Mouse (Mus musculus): ENCODE data around the gene Hadhb. TPM values are rescaled to one million over a fixed set of nuclear protein-coding genes. Genes with fewer than 3 reads are reported as not detected.

The Hadhb gene
- polyA plus RNA-seq (2015; fragmentation: Nextera tagmentation; extraction: Ambion mirVana), result 421 and 447 TPM in 2 replicates

DNA sequence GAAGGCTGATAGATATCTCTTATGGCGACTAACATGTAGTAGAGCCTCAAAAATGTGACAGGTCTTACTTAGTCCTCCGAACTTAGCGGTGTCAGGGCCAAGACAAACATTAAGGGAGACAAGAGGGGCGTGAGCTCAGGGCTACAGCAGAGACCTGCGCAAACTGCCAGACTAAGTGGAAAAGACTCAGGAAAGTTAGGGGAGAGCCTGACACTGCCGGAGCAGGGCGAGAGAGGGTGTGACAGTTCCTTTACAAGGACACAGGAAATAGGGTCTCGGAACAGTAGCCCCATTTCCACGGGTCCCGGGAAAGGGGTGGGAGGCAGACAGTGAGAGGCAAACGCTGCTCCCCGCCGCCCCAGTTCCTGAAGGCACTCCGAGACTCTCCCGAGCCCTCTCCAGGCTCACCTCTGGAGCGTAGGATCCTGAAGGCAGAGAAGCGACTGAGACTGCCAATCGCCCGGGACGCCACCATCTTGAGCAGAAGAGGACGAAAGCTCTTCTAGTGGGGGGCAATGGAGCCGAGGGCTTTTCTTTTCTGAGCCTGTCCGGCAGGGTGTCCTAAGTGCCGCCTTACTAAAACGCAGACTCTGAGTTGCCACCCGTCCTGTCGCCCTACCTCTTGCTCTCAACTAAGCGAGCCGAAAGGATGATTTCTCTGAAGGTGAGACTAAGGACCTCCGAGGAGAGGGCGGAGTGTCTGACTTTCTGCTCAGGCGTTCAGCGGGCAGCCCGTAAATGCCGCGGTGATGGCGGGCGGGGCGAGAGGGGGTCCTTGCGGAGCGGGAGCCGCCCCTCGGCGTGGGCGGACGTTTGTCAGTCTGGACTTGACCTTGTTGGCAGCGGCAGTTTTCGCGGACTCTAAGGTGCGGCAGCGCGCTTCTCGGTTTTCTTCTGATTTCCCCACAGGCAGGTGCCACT lies at the start of gene Hadhb, which contains the start of gene Hadha:
Hadhb (plus strand) TSS at position 775 of the 921 bp plus-strand sequence.
Hadha (minus strand) TSS at position 689 of the 921 bp plus-strand sequence.
- no peaks in the 10 kb centered on the region for H3K9me3 ChIP-seq (ENCODE audit: low read length)
- H3K36me3 ChIP-seq (replicated peaks; ENCODE audit: insufficient read depth, low read length), result no peaks in the 10 kb centered on the region
- H3K4me1 ChIP-seq (ENCODE audit: insufficient read depth), result 0 out of 2 replicates have a peak, but pooled peaks cover 5% of the 10 kb centered on the region
- H3K27me3 ChIP-seq (ENCODE audit: insufficient read depth, low read length), result no peaks in the 10 kb centered on the region
- peak within 1 kb of the TSS; percentile 97 for H3K9ac ChIP-seq (replicated peaks)
- DNase-seq (peak; percentile 96), ATAC-seq (peak; percentile 85)
- WGBS (ENCODE audit: insufficient replicate concordance), result under 1% methylated on average over 53 of the region's 53 CpGs
- peak within 1 kb of the TSS; percentile 97 for H3K27ac ChIP-seq (ENCODE audit: low read depth)
- H3K4me2 ChIP-seq (ENCODE audit: low read depth, low read length), result peak within 1 kb of the TSS; percentile 81
- H3K4me3 ChIP-seq (ENCODE audit: low read depth, low read length), result peak within 1 kb of the TSS; percentile 92
- peak; percentile 88 for TF ChIP-seq EP300 (IDR thresholded peaks at IDR 0.05; ENCODE audit: low read depth)
- TF ChIP-seq CTCF (IDR thresholded peaks at IDR 0.05; ENCODE audit: low read depth), result no peak

DNA sequence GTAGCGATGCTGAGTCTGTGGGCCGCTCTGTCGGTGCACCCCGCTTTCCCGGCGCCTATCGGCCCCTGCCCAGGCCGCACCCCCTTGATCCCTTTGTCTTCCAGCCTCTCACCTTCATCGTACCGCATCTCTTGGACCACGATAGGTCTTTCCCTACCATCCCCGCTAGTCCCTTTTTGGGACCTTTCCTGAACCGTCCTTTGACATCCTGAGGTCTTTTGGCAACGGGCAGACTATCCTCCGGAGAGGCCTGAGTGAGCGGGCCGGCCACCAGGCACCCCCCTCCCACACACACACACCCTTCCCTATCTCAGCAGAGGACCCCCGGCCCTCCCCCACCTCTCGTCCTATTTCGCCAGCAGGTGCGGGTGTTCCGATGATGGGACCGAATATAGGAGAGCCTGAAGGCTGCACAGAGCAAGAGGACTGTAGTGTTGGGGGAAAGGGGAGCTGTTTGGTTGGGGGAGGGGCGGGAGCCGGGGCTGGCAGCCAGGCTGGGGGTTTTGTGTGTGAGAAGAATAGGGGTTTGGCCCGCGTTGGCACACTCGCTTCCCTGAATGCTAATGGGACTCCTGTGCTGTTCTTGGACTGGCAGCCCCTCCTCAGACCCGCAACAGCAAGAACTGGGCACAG lies 49.3 kb upstream of the Hadhb start, which contains the start of gene 3110082J24Rik:
3110082J24Rik (minus strand) TSS at position 419 of the 633 bp plus-strand sequence.
- Histone ChIP-seq H3K4me3 (ENCODE audit: low read depth, low read length) (peak within 1 kb of the TSS; percentile 30), H3K9ac (replicated peaks) (no peak within 1 kb of the TSS), H3K27ac (ENCODE audit: low read depth) (no peak within 1 kb of the TSS), H3K4me2 (ENCODE audit: low read depth, low read length) (peak within 1 kb of the TSS; percentile 60), H3K4me1 (ENCODE audit: insufficient read depth) (peaks cover 15% of the 10 kb centered on the region), H3K27me3 (ENCODE audit: insufficient read depth, low read length) (peaks cover 56% of the 10 kb centered on the region), H3K36me3 (replicated peaks; ENCODE audit: insufficient read depth, low read length) (no peaks in the 10 kb centered on the region), H3K9me3 (ENCODE audit: low read length) (no peaks in the 10 kb centered on the region)
- DNase-seq, result peak; percentile 11
- no peak for TF ChIP-seq CTCF (IDR thresholded peaks at IDR 0.05; ENCODE audit: low read depth)
- TF ChIP-seq EP300 (IDR thresholded peaks at IDR 0.05; ENCODE audit: low read depth), result no peak
- 3% methylated on average over 28 of the region's 29 CpGs for WGBS (ENCODE audit: insufficient replicate concordance)
- no peak for ATAC-seq

DNA sequence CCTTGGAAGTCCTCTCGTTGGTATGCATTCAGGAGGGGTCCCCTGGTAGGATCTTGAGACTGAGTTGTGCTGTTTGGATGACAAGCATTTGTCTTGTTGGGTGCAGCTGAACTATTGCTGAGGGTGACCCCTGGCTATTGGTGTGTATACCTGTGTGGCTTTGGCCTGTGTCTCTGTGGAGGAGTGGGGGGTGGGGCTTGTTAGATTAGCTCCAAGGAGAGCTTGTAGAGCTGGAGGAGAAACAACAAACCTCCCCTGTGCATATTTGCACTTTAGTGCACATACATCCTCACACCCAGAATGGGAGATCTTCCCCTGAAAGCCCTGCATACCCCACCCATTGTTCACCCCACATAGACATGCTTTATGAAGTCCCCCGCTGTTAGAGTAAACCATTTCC lies 48.3 kb upstream of the Hadhb start:
- 45% methylated on average over 2 of the region's 2 CpGs for WGBS (ENCODE audit: insufficient replicate concordance)
- H3K27me3 ChIP-seq (ENCODE audit: insufficient read depth, low read length), result peaks cover 61% of the 10 kb centered on the region
- DNase-seq (peak; percentile 7), ATAC-seq (no peak)
- H3K4me3 ChIP-seq (ENCODE audit: low read depth, low read length), result no peak overlapping the region
- peaks cover 21% of the 10 kb centered on the region for H3K4me1 ChIP-seq (ENCODE audit: insufficient read depth)
- no peak overlapping the region for H3K27ac ChIP-seq (ENCODE audit: low read depth)
- H3K9me3 ChIP-seq (ENCODE audit: low read length), result no peaks in the 10 kb centered on the region
- no peak overlapping the region for H3K4me2 ChIP-seq (ENCODE audit: low read depth, low read length)
- no peak for TF ChIP-seq CTCF (IDR thresholded peaks at IDR 0.05; ENCODE audit: low read depth)
- no peak for TF ChIP-seq EP300 (IDR thresholded peaks at IDR 0.05; ENCODE audit: low read depth)
- H3K36me3 ChIP-seq (replicated peaks; ENCODE audit: insufficient read depth, low read length), result no peaks in the 10 kb centered on the region
- no peak overlapping the region for H3K9ac ChIP-seq (replicated peaks)

DNA sequence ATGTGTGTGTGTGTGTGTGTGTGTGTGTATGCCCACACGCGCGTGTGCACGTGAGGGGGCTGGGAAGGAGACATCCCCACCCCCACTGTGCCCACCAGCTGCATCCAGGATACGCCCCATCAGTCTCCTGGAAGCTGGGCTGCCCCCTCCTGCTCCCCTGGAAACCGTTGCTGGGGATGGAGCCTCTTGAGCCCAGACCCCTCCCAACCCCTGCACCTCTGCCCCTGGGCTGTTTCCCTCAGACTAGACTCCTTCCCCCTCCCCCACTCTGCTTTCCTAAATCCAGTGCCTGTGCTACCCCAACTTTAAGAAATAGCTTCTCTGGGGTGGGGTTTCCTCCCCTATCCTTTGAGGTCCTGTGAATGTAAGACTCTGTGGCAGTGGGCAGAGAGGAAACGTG lies 47.9 kb upstream of the Hadhb start:
- Histone ChIP-seq H3K4me2 (ENCODE audit: low read depth, low read length) (no peak overlapping the region), H3K9ac (replicated peaks) (no peak overlapping the region), H3K4me1 (ENCODE audit: insufficient read depth) (peaks cover 22% of the 10 kb centered on the region), H3K9me3 (ENCODE audit: low read length) (no peaks in the 10 kb centered on the region), H3K27ac (ENCODE audit: low read depth) (no peak overlapping the region), H3K36me3 (replicated peaks; ENCODE audit: insufficient read depth, low read length) (no peaks in the 10 kb centered on the region), H3K27me3 (ENCODE audit: insufficient read depth, low read length) (peaks cover 61% of the 10 kb centered on the region), H3K4me3 (ENCODE audit: low read depth, low read length) (no peak overlapping the region)
- ATAC-seq, result no peak
- peak; percentile 9 for DNase-seq
- TF ChIP-seq CTCF (IDR thresholded peaks at IDR 0.05; ENCODE audit: low read depth), result no peak
- no peak for TF ChIP-seq EP300 (IDR thresholded peaks at IDR 0.05; ENCODE audit: low read depth)
- 33% methylated on average over 3 of the region's 7 CpGs for WGBS (ENCODE audit: insufficient replicate concordance)

DNA sequence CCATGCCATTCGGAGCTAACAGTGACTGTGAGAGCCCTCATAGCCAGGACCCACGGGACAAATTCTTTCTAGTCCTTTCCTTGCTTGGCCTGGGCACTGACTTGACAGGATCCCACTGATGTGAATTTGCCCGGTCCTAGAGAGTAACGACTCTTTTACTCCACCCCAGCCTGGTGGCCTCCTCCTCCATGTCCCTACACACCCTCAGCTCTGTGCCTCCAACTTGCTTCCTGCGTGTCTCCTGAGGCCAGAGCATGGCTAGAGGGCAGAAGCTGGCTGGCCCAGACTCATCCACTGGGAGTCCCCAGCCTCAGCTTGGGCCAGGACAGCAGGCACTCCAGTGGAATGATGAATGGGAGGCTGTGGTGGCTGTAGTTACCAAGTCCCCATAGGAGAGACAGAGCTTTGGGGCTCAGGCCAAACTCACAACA lies 47.4 kb upstream of the Hadhb start:
- no peak overlapping the region for H3K4me2 ChIP-seq (ENCODE audit: low read depth, low read length)
- no peaks in the 10 kb centered on the region for H3K9me3 ChIP-seq (ENCODE audit: low read length)
- WGBS (ENCODE audit: insufficient replicate concordance), result 20% methylated on average over 5 of the region's 5 CpGs
- peaks cover 61% of the 10 kb centered on the region for H3K27me3 ChIP-seq (ENCODE audit: insufficient read depth, low read length)
- peaks cover 22% of the 10 kb centered on the region for H3K4me1 ChIP-seq (ENCODE audit: insufficient read depth)
- H3K9ac ChIP-seq (replicated peaks), result no peak overlapping the region
- H3K36me3 ChIP-seq (replicated peaks; ENCODE audit: insufficient read depth, low read length), result no peaks in the 10 kb centered on the region
- peak; percentile 10 for DNase-seq
- H3K27ac ChIP-seq (ENCODE audit: low read depth), result no peak overlapping the region
- no peak for ATAC-seq
- H3K4me3 ChIP-seq (ENCODE audit: low read depth, low read length), result no peak overlapping the region
- TF ChIP-seq CTCF (IDR thresholded peaks at IDR 0.05; ENCODE audit: low read depth), result no peak
- no peak for TF ChIP-seq EP300 (IDR thresholded peaks at IDR 0.05; ENCODE audit: low read depth)

DNA sequence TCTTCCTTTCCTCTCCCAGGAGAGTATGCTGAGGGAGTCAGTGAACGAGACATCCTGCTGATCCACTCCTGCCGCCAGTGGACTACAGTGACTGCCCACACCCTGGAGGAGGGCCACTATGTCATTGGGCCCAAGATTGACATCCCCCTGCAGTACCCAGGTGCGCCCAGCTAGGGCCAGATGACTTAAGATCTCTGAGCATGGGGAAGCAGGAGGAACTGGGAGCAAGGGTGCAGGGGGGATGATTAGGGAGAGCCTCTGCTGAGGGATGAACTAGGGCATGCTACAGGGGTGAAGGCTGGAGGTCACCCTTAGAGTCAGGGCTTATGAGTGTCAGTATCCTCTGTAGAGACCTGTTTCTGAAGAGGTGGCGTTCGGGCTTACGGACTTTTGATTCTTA lies 46.8 kb upstream of the Hadhb start:
- no peaks in the 10 kb centered on the region for H3K9me3 ChIP-seq (ENCODE audit: low read length)
- TF ChIP-seq CTCF (IDR thresholded peaks at IDR 0.05; ENCODE audit: low read depth) (no peak), EP300 (IDR thresholded peaks at IDR 0.05; ENCODE audit: low read depth) (no peak)
- no peak overlapping the region for H3K27ac ChIP-seq (ENCODE audit: low read depth)
- 86% methylated on average over 5 of the region's 6 CpGs for WGBS (ENCODE audit: insufficient replicate concordance)
- H3K27me3 ChIP-seq (ENCODE audit: insufficient read depth, low read length), result peaks cover 57% of the 10 kb centered on the region
- H3K4me2 ChIP-seq (ENCODE audit: low read depth, low read length), result no peak overlapping the region
- H3K36me3 ChIP-seq (replicated peaks; ENCODE audit: insufficient read depth, low read length), result no peaks in the 10 kb centered on the region
- H3K4me1 ChIP-seq (ENCODE audit: insufficient read depth), result peaks cover 22% of the 10 kb centered on the region
- ATAC-seq, result no peak
- DNase-seq, result peak; percentile 7
- H3K9ac ChIP-seq (replicated peaks), result no peak overlapping the region
- H3K4me3 ChIP-seq (ENCODE audit: low read depth, low read length), result no peak overlapping the region

All from liver, postnatal 0 days (tissue).